Mouse (Mus musculus) T-helper 1 cell (primary cell): ENCODE measurements around the gene Cacna1e.

Experiments used
- in situ Hi-C: fragments of 300-600 bp; cut with MboI, MseI; formaldehyde crosslinking; loops from one replicate; pipeline ENCODE4 v1.15.1; 2025; ENCODE audit warnings: high pct_unique_total_duplicates

The Cacna1e gene

DNA sequence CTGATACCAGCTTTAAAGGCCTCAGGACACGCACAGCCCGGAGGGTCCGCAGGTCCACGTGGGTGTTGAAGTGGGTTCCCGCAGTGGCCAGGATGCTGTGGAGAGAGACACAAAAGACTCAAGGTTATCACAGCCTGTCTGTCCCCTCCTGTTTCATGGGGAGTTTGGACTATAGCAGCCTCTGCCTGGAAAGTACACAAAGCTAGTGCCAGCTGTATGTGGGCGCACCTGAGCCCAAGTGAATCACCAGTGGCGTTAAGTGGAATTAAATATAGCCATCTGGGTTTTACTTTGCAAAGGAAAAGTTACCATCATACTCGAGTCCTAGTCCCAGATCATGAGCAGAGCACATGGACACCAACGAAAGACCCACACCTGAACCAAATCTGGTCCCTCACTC lies 248.5 kb downstream of the Cacna1e start:
- in situ Hi-C loops = no loop called here

DNA sequence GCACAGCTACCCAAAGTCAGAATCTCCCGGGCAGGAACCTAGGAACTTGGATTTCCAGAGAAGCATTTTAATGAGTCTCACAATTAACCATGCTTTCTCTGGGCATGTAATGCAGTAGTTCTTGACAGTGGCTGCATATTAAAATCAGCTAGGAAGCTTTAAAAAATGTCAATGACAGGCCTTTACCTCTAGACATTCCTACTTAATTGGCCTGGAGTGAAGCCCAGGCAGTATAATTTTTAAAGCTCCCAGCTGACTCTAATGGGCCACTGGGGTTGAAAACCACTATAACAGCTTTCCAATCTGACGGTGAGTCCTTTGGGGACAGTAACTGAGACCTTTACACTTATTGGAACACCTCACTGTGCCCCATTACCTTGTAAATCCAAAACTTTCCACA lies 251.4 kb downstream of the Cacna1e start:
- in situ Hi-C loops = no loop called here

DNA sequence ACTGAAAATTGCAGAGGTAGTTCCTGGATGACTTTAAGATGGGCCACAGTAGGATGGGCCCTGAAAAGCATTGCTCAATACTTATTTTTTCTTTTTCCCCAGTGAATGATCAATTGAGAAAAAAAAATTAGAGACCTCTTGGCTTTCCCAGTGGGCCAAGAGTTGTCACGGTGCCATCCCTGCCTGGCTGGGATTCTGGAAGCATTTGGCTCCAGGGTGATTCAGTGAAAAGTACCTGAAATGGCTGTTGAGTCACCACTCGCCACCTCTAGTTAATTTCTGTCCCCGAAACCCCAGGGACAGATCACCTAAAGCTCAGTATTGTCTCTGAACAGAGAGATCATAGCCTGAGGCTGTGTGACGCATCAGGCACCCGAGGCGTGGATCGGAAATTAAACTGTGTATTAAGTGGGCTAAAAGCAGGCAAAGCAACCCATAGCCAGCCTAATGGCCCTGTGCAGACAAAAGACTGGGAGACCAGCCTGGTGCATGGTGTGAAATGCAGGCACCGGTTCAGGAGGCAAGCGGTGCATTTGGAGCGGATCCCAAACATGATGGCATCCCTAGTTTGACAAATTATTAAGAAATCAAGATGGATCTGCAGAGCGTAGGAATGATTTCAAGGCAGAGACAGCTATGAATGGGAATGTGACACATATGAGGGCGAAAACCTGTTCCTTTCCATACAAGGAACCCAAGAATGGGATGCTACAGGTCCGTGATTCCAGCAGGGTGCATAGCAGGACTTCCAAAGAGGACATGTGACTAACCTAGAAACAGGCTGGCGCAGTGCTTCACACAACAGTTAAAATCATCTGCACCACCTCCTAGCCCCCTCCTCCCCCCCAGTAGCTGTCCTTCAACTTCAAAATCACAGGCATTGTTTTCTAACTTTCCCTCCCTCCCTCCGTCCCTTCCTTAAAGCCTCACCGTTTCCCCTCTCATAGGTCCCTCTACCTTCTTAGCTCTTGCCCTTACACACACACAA lies 261.3 kb downstream of the Cacna1e start:
- in situ Hi-C loops = no loop called here

DNA sequence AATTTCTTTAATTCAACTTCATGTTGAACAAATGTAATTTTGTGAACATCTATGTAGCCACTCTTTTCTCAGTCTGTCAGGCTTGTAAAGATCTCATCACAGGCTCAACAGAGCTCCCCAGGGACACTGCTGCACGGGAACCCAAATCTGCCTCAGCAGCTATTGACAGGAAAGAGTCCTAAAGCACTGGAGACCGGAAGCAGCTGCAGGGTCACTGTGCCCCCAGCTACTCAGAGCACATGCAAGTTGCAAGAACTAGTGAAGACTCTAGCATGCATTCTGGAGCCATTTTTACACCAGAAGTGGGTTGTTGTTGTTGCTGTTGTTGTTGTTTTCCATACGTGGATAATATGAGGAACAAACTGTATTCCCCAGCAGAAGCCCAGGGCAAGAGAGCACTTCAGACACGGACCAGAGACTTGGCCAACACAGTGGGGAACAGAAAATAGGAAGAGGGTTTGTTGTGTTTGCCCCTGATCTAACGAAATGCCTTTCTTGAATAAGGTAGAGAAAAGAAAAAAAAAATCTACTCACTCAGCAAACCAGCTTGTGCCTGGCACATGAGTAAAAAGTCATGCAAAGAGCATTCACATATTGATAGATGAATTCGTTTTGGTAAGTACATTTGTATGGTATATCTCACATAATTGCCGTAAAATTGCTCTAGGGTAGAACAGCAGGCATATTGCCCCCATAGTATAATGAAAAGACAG lies 266.4 kb downstream of the Cacna1e start:
- in situ Hi-C loops = no loop called here

DNA sequence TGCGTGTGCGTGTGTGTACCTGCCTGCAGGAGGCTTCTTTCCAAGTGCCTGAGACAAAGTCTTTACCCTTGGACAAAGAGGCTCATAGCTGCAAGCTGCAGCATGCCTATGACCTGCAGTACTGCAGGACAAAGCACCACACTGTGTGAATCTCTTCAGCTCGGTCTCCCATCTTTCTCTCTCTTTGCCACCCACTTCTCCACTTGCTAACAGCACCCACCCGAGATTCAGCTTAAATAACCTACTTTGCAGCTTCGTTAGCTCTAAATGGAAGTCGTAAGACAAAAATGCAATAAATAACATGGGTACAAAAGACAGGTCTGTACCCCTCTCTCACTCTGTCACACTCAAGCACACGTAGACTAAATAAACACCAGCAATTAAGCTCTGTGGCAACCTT lies 268.5 kb downstream of the Cacna1e start:
- in situ Hi-C loops = no loop called here

DNA sequence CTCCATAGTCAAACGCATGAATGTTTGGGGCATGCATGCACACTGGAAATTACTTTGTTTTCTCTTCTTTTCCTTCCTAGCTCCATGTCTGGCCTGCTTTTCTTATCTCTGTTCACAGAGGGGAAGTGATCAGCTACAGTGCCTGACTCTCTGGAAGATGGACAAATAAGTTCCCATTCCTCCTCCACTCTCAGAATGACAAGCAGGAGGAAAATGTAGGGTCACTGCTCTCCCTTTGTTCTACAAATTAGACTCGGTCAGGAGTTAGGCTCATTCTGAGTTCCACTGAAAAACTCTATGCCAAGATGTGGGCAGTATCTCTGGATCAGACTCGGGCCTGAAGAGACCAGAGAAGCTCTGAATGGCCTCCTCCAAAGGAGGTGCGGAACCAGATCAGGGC lies 275.8 kb downstream of the Cacna1e start:
- in situ Hi-C loops = no loop called here

DNA sequence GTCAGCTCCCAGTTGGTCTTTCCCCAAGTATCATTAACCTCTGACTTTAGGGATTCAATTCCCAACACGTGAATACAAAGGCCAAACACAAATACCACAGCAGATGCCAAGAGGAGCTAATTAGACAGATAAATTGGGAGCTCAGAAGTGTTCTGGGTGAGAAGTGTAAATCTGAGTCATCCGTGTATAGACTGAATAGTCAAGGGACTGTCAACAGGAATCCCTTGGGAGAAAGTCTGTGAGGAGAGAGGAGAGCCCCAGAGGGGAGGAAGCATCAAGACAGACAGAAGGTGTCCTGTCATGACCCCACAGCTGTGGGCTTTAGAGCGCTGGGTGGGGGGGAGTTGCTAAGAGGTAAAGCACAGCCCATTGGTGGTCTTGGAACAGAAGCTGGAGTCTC lies 276.9 kb downstream of the Cacna1e start:
- in situ Hi-C loops = no loop called here

DNA sequence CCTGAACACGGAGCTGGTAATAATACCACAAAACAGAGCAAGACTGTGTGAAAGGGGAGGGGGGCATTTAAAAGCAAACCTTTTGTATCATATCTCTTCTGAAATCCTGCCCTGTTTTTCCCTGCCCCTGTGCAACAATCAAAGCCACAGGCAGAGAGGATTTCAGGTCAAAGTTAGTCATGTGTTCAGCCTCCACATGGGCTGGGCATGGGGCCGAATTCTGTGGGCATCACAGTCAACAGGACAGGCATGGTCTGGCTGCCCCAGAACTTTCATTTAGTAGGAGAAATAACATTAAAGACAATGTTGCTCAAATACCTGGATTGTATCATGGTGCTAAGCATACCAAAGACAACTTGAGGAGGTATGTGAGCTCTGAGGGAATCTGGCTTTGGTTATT lies 278.7 kb downstream of the Cacna1e start:
- in situ Hi-C loops = no loop called here

DNA sequence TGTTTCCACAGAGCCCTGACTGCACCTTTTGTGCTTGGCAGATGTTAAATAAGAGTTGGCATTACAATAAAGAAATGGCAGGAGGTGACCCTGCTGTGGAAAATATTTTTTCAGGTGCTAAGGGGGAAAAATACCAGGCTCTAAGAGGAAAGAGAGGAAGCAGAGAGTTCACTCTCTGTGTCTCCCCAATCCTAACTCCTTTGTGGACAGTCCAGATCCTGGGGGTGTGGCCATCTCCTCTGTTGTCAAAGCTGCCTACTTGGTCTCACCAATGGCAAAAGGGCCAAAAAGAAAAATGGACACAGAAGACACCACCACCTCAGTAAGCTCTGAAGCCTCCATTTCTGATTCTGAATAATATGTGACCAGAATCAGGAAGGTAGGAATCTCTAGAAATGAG lies 280.5 kb downstream of the Cacna1e start:
- in situ Hi-C loops = no loop called here

DNA sequence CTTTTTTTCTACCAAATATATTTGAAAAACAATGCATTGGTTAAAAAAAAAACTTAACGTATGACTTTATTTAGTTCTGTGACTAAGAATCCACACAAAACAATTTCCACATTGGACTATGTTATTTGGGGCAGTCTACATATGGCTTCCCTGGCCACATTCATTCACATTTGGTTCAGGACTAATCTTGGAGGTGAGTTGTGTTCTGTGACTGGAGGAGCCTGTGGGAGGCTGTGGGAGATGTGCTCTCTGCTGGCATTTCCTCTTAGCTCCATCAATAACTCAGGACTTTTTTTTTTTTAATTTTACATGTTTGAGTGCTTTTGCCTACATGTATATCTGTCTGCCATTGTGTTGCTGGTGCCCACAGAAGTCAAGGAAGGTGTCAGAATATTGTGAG lies 281.8 kb downstream of the Cacna1e start:
- in situ Hi-C loops = no loop called here

DNA sequence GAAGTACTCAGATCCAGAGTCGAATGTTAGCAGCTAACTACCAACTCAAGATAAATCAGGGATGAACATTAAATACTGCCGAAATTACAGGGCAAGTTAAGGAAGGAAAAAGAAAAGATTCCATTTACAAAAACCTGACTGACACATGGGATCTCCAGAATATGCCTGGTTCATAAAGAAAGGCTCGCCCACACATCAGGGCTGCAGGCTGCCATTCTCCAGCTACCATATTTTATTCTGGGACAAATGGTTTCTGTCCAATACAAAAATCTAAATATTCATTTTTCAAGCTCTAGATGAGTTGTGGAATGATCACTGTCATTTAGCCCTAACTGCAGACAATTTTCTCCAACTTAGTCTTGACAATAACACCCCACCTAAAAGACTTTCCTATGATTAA lies 301.8 kb downstream of the Cacna1e start:
- in situ Hi-C loops = no loop called here

DNA sequence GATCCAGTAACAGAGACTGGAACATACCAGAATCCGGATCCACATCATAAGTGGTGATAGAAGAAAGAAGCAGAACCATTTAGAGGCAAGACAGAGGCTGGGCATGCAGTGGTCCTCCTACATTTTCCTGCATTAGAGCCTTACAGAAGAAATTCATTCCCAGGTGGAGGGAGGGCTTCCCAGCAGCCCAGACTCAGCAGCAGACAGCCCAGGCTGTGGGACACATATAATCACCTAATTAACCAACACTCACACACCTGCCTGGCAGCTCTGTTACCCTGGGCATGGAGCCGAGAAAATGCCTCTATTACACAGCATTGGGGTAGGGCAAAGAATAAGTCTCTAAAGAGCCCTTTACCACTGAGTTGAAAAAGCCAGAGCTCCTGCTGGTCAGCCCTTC lies 304.4 kb downstream of the Cacna1e start:
- in situ Hi-C loops = no loop called here

DNA sequence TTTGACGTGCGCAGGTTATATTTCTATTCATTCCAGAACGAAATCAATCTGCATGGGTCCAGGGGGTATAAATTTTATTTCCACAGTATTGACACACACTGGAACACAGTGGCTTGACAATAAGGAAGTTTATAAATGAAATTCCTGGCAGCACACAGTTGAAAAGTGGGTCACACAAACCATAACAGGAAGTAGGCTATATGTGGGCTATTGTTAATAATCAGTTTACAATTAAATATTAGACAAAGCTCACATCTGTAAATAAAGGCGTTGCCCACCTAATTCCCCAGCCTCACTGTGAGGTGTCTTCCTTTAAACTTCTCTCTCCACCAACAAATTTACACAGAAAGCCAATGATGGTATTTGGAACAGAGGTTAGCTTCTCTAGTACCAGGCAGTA lies 305.6 kb downstream of the Cacna1e start:
- in situ Hi-C loops = no loop called here

DNA sequence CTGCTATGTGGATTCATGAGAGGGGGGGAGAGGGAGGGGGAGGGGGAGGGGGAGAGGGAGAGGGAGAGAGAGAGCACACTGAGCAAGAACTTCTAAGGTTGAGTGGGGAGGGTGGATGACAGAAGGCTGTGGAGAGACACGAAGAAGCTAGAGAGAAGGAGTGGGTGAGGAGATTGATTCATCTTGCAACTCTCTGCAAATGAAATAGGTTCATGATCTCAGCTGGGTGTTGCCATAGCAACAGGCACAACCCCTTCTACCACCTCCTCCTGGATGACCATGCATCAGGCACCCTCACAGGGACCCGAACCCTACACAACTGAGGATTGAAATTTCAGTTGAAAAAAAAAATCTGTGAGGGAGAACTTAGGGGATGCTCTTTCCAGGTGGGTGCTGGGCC lies 307.9 kb downstream of the Cacna1e start:
- in situ Hi-C loops = no loop called here

DNA sequence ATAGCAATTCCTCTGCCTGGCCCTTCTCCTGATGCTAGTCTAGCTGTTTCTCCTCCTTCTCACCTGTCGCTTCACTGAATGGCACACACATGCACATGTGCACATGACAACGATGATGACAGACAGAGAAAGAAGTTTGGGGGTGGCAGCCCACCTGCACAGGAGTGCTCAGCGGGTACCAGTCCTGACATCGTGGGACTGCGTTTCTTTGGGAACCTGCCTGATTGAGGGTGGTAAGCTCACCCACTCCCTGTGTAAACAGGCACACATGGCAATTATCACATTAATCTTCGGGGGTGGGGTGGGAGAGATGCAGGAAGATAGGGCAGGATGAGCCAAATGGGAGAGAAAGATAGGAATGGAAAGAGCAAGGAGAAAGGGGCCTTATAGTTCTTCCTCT lies 318.3 kb downstream of the Cacna1e start:
- in situ Hi-C loops = no loop called here

DNA sequence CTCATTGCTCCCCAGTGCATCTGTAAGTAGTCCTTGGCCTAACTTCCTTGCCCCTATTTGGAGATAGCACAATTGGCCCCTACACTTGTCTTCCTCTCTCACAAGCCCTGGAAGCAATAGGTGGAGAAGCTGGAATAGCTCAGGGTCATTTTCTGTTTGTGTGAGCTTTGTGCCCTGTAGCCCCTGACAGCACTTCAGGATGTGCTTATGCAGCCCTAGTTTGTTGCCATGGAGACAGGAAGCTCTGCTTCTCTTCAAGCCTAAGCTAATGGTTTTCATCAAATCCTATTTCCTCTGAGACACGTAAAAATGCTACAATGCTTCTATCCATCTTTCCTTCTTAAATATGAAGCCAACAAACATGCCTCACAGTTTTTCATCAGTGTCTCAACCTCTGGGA lies 328.5 kb downstream of the Cacna1e start:
- in situ Hi-C loops = no loop called here

DNA sequence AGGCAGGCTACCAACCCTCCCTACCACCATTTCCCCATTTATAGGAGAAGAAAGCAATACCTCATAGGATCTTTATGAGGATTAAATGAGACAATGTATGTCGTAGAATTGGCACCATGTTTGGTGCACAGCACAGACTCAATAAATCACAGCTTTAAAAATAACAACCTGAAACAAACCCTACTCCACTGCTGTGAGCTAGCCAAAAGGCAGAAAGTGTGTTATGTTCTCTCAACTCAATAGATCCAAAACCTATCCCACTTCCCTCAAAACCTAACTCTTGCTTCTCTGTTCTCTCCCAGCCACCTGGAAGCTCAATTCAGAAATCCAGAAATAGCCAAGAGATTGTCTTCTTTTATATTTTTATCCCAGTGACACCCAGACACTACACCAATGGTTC lies 331.2 kb downstream of the Cacna1e start:
- in situ Hi-C loops = no loop called here

DNA sequence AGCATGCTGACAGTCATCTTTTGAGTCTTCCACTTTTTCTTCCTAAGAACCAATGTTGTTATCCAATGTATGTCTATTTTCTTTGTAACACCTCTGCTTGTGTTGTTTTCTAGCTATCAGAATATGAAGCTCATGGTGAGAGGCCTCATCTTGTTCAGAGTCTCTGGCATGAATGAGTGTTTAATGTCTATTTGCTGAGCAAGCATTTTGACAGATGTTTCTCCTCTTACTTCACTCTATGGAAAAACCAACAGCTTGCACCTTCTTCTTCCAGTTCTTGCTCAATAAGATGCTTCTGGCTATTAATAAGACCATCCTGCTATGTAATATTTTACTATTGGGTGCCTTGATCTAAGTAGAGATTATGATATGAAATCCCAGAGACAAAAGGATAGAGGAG lies 346.9 kb downstream of the Cacna1e start:
- in situ Hi-C loops = no loop called here

DNA sequence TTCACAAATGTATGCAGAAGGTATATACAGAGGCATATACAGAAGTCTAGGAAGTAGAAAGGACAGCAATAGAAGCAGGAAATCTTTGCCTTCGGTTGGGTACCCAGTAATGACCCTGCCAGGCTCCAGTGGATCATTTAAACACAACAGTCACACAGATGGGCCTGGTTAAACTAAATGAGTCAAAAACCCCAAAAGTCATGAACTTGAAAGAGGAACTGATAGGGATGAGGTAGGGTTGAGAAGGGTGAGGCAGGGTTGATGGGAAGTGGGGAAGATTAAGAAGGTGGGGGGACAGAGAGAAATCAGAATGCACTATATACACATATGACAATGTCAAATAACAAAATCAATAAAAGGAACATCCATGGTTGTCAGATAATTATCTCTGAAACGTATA lies 347.5 kb downstream of the Cacna1e start:
- in situ Hi-C loops = no loop called here

DNA sequence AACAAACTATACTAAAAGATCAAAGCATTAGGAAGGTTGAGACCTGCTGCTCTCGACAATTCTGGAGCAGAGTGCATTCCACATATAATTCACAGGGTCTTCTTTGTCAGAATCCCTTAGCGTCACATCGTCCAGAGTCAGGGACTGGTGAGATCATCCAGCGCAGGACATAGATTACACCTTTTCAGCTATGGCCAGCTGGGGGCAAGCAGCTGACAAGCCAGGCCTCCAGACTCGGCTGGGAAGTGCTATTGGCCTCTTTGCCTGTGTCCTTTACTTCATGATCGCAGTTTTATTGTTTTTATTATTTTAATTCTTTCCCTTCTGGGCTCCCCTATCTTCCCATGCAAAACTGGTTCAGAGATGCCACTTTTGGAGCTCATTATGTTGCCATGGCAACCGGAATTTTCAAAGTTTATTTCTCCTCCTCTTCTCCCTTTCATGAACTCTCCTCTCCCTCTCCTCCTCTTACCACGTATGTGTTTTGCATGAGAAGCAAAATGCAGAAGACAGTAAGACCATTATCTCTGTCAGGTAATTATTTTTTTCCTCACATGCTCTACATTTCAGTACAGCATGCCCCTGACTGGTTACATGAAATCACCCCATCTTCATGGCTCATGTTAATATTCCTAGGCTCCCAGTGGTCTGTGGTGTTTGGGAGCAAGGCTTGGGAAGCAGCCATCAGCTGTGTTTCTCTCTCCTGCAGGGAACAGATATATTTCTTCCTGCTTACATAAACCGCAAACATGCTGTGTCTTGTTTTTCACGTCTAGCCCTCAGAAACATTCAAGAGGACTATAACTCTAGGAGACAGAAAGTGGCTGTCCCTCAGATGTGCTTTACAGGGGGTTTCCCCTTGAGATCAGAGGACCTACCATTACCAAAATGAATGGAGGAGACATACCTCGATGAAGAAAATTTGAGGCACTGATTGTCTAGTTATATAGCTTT lies 351.0 kb downstream of the Cacna1e start:
- in situ Hi-C loops = no loop called here

DNA sequence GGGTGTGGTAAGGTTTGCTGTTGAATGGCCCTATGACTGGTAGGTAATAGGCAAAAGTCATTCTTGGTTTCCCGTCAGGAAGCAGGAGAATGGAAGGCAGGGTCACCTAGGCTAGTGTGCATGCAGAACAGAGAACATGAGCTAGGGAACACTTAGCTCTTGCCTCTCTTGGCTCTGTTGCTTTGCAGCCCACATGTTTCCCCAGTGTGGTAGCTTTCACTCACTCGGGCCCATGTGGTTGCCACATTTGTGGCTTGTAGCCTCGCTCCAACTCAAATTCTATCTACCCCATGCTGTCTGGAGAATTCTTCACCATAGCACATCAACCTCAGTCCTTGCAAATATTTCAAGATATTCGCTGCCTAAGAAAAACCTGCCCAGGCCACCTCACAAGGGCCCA lies 354.6 kb downstream of the Cacna1e start:
- in situ Hi-C loops = no loop called here

DNA sequence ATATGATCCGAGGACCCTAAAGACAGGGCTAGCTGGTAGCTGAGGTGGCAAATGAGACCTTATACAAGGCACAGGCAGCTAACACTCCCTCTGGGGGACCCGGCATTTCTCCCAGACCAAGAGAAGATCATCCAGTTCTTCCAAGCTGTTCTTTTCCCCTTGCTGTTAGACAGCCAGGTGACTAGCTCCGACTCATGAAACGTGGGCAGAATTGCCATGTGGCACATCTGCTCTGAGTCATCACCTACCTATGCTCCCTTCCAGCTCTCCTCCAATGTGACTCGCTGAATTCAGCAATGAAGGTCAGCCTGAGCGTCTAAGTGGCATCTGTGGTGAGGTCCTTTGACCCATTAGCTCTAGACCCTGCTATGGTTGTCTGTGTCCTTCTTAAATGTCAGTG lies 355.5 kb downstream of the Cacna1e start:
- in situ Hi-C loops = no loop called here
